ENCODE assay signal across 20 mouse cellular contexts in the genomic region with DNA sequence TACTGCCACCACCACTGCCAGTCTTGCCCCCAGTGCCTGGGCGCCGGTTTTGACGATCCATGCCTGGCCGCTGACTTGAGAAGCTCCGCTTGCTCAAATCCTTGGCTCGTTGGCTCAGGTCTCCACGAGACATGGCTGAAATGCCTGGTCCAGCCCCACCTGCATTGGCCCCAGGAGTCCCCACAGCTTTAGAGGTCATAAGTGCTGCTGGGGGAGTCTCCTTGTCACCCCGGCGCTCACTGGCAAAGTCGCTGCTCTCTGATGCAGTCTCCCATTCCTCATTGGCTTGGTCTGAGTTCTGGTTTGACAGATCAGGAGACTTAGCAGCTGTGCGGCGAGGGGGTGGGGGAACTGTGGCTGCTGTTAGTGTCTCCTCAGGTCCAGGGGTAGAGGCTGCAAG. TPM values are rescaled to one million over a fixed set of nuclear protein-coding genes. Genes with fewer than 3 reads are reported as not detected.
DNase-seq lines count a peak whose midpoint lies in the region; ATAC-seq and TF ChIP-seq lines count a peak whose summit lies in the region.
"Had no signal": no experiment of that assay in that cellular context is flagged by ENCODE, and none has a peak within 500 bp of the region (broad histone marks: within the 10 kb centered on the region; RNA-seq: fewer than 3 reads in every experiment).

No protein-coding gene starts in this region.

- no peaks in the 10 kb centered on the region for H3K9me3 ChIP-seq in G1E (replicated peaks)
- H3K9me3 ChIP-seq in embryonic facial prominence, embryonic 10.5 days, result no peaks in the 10 kb centered on the region
- H3K9me3 ChIP-seq in limb, embryonic 10.5 days (replicated peaks), result no peaks in the 10 kb centered on the region
- H3K9me3 ChIP-seq: forebrain, embryonic 15.5 days; heart, embryonic 15.5 days; hindbrain, embryonic 10.5 days; intestine, embryonic 15.5 days had no signal

- ATAC-seq in G1E (ENCODE audit: extremely low read depth, insufficient number of reproducible peaks, low FRiP score, poor library complexity, severe bottlenecking), result no peak
- ATAC-seq in CD4-positive, CD25-positive, alpha-beta regulatory T cell, adult 4 months, result no peak
- ATAC-seq: forebrain, embryonic 15.5 days; intestine, embryonic 15.5 days had no signal

- 93% methylated on average over 12 of the region's 12 CpGs for WGBS in embryonic facial prominence, embryonic 10.5 days
- WGBS in limb, embryonic 10.5 days, result 93% methylated on average over 12 of the region's 12 CpGs

- peaks cover 55% of the 10 kb centered on the region for H3K4me1 ChIP-seq in G1E (ENCODE audit: insufficient read depth, low read depth, low read length)
- H3K4me1 ChIP-seq in embryonic facial prominence, embryonic 10.5 days, result peaks cover 12% of the 10 kb centered on the region
- peaks cover 9% of the 10 kb centered on the region for H3K4me1 ChIP-seq in limb, embryonic 10.5 days
- H3K4me1 ChIP-seq: forebrain, embryonic 15.5 days; heart, embryonic 15.5 days; hindbrain, embryonic 10.5 days; intestine, embryonic 15.5 days had no signal

- H3K27ac ChIP-seq in embryonic facial prominence, embryonic 10.5 days (replicated peaks), result no peak overlapping the region
- H3K27ac ChIP-seq in limb, embryonic 10.5 days, result 0 out of 2 replicates have a peak overlapping the region, but pooled peaks have one; percentile 17
- H3K27ac ChIP-seq: forebrain, embryonic 15.5 days; heart, adult 2 months; heart, embryonic 15.5 days; hindbrain, embryonic 10.5 days; hindbrain, embryonic 14.5 days; intestine, embryonic 15.5 days had no signal

- H3K36me3 ChIP-seq in G1E (replicated peaks), result peaks cover 98% of the 10 kb centered on the region
- H3K36me3 ChIP-seq in embryonic facial prominence, embryonic 10.5 days (replicated peaks), result peaks cover 99% of the 10 kb centered on the region
- H3K36me3 ChIP-seq in limb, embryonic 10.5 days, result peaks cover 99% of the 10 kb centered on the region

- DNase-seq in heart, adult 11 months, result peak; percentile 93
- DNase-seq in heart, postnatal 4 days, result no peak
- DNase-seq in G1E (ENCODE audit: low spot score), result no peak
- no peak for DNase-seq in embryonic facial prominence, embryonic 10.5 days (ENCODE audit: low spot score)
- DNase-seq in limb, embryonic 10.5 days (ENCODE audit: low spot score), result no peak
- DNase-seq in left cerebral cortex, postnatal 36 days (ENCODE audit: low spot score in 2 of 2), result no peak
- DNase-seq: adrenal gland, postnatal 10 days; cerebellum, adult 11 months; cerebellum, adult 8-10 months; cerebellum, postnatal 14 days; gastrocnemius, postnatal 10 days; heart, adult 2 months; heart, postnatal 14 days had no signal

- no peaks in the 10 kb centered on the region for H3K27me3 ChIP-seq in G1E (ENCODE audit: insufficient read depth, low read length)
- no peaks in the 10 kb centered on the region for H3K27me3 ChIP-seq in embryonic facial prominence, embryonic 10.5 days (replicated peaks; ENCODE audit: low read depth, poor library complexity, severe bottlenecking)
- no peaks in the 10 kb centered on the region for H3K27me3 ChIP-seq in limb, embryonic 10.5 days (ENCODE audit: low read depth, poor library complexity, severe bottlenecking)
- H3K27me3 ChIP-seq: forebrain, embryonic 15.5 days; heart, embryonic 15.5 days; intestine, embryonic 15.5 days had no signal

- H3K4me3 ChIP-seq in G1E (ENCODE audit: low read depth, low read length), result 0 out of 2 replicates have a peak overlapping the region, but pooled peaks have one; percentile 13
- H3K4me3 ChIP-seq in embryonic facial prominence, embryonic 10.5 days, result peak overlapping the region; percentile 16; the same call in 1 of the 2 replicates
- peak overlapping the region; percentile 1; the same call in 1 of the 2 replicates for H3K4me3 ChIP-seq in limb, embryonic 10.5 days
- H3K4me3 ChIP-seq: forebrain, embryonic 15.5 days; heart, adult 2 months; heart, embryonic 15.5 days; hindbrain, embryonic 10.5 days; intestine, embryonic 15.5 days had no signal

- intact Hi-C loops in left cerebral cortex, postnatal 36 days (cut with DNase I), result no loop called here

- TF ChIP-seq CTCF in G1E (IDR thresholded peaks at IDR 0.05; ENCODE audit: low read depth, low read length), result no peak

RNA-seq across cellular contexts. Expression of gene Prrc2a, which starts 9.2 kb away (rescaled TPM):
- total RNA-seq in heart, postnatal 4 days (2021), result 100 to 1,000 TPM; 248 to 251 TPM
- total RNA-seq in G1E (2014; fragmentation: Nextera tagmentation) (773 and 873 TPM in 2 replicates), G1E (2017) (35.3 and 36.8 TPM in 2 replicates)
- 1,534 and 1,682 TPM in 2 replicates for polyA plus RNA-seq in G1E (2012)
- polyA plus RNA-seq in embryonic facial prominence, embryonic 10.5 days (2016; fragmentation: Nextera tagmentation; extraction: Ambion mirVana), result 203 and 205 TPM in 2 replicates
- 213 and 229 TPM in 2 replicates for polyA plus RNA-seq in limb, embryonic 10.5 days (2016; fragmentation: Nextera tagmentation; extraction: Ambion mirVana)
- 100 to 1,000 TPM; 261 to 307 TPM for total RNA-seq in left cerebral cortex, postnatal 36 days (2021)
- 10 to 100 TPM; 43.0 to 75.1 TPM for polyA plus RNA-seq in CD4-positive, CD25-positive, alpha-beta regulatory T cell, adult 4 months (2017; shearing (Covaris generic))

RNA-seq across cellular contexts. Expression of gene Aif1, which starts 20.4 kb away (rescaled TPM):
- total RNA-seq in heart, postnatal 4 days (2021), result 1 to 10 TPM; 2.9 to 3.4 TPM
- total RNA-seq in G1E (2014; fragmentation: Nextera tagmentation) (3.1 TPM in 1 of 2 replicates, not detected in the other), G1E (2017) (2.1 and 3.2 TPM in 2 replicates)
- 0.17 TPM in 1 of 2 replicates, not detected in the other for polyA plus RNA-seq in G1E (2012)
- polyA plus RNA-seq in embryonic facial prominence, embryonic 10.5 days (2016; fragmentation: Nextera tagmentation; extraction: Ambion mirVana), result 2.9 and 3.9 TPM in 2 replicates
- 1.5 and 1.8 TPM in 2 replicates for polyA plus RNA-seq in limb, embryonic 10.5 days (2016; fragmentation: Nextera tagmentation; extraction: Ambion mirVana)
- total RNA-seq in left cerebral cortex, postnatal 36 days (2021), result 10 to 100 TPM in 1 of 2 experiments, 1 to 10 TPM in 1; 9.1 to 13.0 TPM
- polyA plus RNA-seq in CD4-positive, CD25-positive, alpha-beta regulatory T cell, adult 4 months (2017; shearing (Covaris generic)), result 1 to 10 TPM; 1.8 to 3.7 TPM
- total RNA-seq: ES-E14 had no signal

RNA-seq across cellular contexts. Expression of gene Bag6, which starts 20.5 kb away (rescaled TPM):
- total RNA-seq in heart, postnatal 4 days (2021), result 100 to 1,000 TPM; 318 to 321 TPM
- total RNA-seq in G1E (2014; fragmentation: Nextera tagmentation) (160 and 182 TPM in 2 replicates), G1E (2017) (60.7 and 69.5 TPM in 2 replicates)
- 686 and 799 TPM in 2 replicates for polyA plus RNA-seq in G1E (2012)
- 73.8 and 77.8 TPM in 2 replicates for polyA plus RNA-seq in embryonic facial prominence, embryonic 10.5 days (2016; fragmentation: Nextera tagmentation; extraction: Ambion mirVana)
- polyA plus RNA-seq in limb, embryonic 10.5 days (2016; fragmentation: Nextera tagmentation; extraction: Ambion mirVana), result 74.2 and 74.7 TPM in 2 replicates
- total RNA-seq in left cerebral cortex, postnatal 36 days (2021), result 100 to 1,000 TPM; 302 to 324 TPM
- 10 to 100 TPM; 16.9 to 31.5 TPM for polyA plus RNA-seq in CD4-positive, CD25-positive, alpha-beta regulatory T cell, adult 4 months (2017; shearing (Covaris generic))

RNA-seq across cellular contexts. Expression of gene Apom, which starts 23.6 kb away (rescaled TPM):
- not detected for total RNA-seq in heart, postnatal 4 days (2021)
- not detected in 2 replicates for total RNA-seq in G1E (2014; fragmentation: Nextera tagmentation)
- total RNA-seq in G1E (2017), result 0.22 and 0.23 TPM in 2 replicates
- 0.10 and 0.11 TPM in 2 replicates for polyA plus RNA-seq in G1E (2012)
- 0.40 and 0.69 TPM in 2 replicates for polyA plus RNA-seq in embryonic facial prominence, embryonic 10.5 days (2016; fragmentation: Nextera tagmentation; extraction: Ambion mirVana)
- polyA plus RNA-seq in limb, embryonic 10.5 days (2016; fragmentation: Nextera tagmentation; extraction: Ambion mirVana), result 0.39 and 0.56 TPM in 2 replicates
- not detected for total RNA-seq in left cerebral cortex, postnatal 36 days (2021)
- under 1 TPM in 1 of 2 experiments, not detected in 1; 0.32 TPM for polyA plus RNA-seq in CD4-positive, CD25-positive, alpha-beta regulatory T cell, adult 4 months (2017; shearing (Covaris generic))
- total RNA-seq: gastrocnemius, postnatal 10 days; heart, adult 2 months; heart, postnatal 14 days had no signal
- polyA plus RNA-seq: heart, adult 2 months had no signal

RNA-seq across cellular contexts. Expression of gene D17H6S53E, which starts 29.3 kb away (rescaled TPM):
- total RNA-seq in heart, postnatal 4 days (2021), result 10 to 100 TPM; 26.6 to 27.3 TPM
- total RNA-seq in G1E (2014; fragmentation: Nextera tagmentation) (5.9 and 9.3 TPM in 2 replicates), G1E (2017) (22.1 and 24.1 TPM in 2 replicates)
- polyA plus RNA-seq in G1E (2012), result 12.5 and 12.8 TPM in 2 replicates
- 9.6 and 9.7 TPM in 2 replicates for polyA plus RNA-seq in embryonic facial prominence, embryonic 10.5 days (2016; fragmentation: Nextera tagmentation; extraction: Ambion mirVana)
- polyA plus RNA-seq in limb, embryonic 10.5 days (2016; fragmentation: Nextera tagmentation; extraction: Ambion mirVana), result 8.4 and 8.5 TPM in 2 replicates
- 10 to 100 TPM; 26.7 to 31.0 TPM for total RNA-seq in left cerebral cortex, postnatal 36 days (2021)
- polyA plus RNA-seq in CD4-positive, CD25-positive, alpha-beta regulatory T cell, adult 4 months (2017; shearing (Covaris generic)), result 10 to 100 TPM; 24.2 to 33.4 TPM
